Mouse (Mus musculus) cerebellum, postnatal 25 days (tissue): ENCODE measurements around the gene Cwc22.
A peak's percentile ranks its signal among the peaks of the same experiment; 100 is the strongest.

ENCODE experiments used
- DNase-seq, 2 experiments: peaks; one replicate each; pipeline ENCODE4 v3.0.0; 2021; ENCODE audit warnings: mixed read lengths in 2 of 2

Cwc22 gene

DNA sequence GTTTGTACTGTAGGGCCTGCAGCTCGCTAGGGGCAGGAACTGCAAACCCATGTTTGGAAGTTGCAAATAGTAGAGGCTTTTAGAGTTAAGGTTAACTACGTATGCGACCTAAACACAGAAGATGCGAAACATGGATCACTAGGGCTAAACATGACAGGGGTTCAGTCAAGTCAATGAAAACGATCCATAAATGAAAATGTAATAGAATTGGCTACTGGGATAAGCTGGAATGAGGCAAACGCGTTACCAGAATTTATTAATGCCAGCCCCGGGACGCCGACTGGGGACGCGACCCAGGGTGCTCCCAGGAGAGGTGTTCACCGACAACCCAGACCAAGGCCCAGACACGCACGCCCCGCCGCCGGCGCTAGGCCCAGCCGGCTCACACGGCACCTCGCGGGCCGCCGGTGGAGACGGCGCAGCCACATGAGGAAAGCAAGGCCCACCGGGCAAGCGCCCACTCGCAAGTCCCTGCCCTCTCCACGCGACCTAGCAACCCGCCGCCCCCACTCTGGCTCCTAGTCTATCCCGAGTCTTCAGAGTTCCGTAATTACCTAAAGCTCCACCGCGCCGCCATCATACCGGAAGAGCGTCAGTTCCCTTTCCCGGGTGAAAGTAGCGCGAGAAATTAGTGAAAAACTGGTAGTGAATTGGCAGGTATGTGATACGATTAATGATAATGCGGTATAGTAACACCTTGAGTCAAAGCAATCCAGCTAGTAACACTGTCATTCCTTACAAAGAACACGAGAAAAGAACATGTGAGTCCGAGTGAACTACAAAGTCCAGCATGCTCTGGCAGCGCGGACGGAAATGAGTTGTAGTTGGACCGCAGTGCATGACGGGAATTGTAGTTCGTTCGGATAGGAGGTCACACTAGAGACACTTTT lies at the start of gene Cwc22:
Gene Cwc22, minus strand, starts transcription at position 780 of the 890 bp plus-strand sequence.
- DNase-seq = peak; percentile 85 to 96

GRCm38 (mm10) chr2:77993727-77994401 lies 47.7 kb upstream of the Cwc22 start:
- DNase-seq = no peak

DNA sequence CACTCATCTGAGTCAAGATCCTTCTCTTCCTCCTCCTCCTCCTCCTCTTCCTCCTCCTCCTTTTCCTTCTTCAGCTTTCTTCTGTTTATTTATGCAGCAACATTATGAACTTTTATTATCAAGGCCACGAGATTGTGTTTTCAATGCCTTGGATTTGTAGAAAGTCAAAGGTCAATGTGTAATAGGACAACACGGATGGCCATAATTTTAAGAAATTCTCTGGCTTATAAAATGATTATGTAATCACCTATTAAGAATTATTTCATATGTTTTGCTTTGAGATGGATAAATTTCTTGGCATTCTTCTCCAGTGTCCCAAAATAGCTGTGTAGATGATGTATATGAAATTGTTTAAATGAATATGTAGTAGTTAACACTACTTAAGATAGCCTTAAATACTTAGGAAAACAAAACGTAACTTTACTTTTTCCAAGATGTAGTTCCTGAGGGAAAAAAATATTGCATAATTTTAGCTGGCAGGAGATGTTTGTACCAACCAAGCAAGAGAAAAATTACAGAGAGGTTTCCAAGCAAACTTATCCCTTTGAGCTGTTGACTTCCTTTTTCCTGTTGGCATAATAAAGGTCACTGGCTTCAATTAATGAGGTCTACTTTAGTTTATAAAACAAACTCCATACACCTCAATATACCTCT lies 46.9 kb upstream of the Cwc22 start:
- no peak for DNase-seq

DNA sequence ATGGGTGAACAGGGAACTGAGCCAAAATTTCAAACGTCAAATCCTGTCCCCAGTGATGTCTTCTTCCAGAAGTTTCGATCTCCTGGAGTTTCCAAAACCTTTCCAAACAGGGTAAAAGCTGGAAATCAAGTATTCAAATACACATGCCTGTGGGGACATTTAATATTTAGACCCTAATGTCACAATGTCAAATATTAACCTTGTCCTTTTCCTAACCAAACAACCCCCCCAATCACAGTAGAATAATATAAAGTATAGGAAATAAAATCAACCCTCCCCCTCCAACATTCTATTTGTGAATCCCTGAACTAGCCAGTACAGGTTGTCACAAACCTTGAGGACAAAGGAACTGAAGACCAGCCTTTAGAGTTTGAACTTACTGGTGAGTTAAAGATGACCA lies 44.6 kb upstream of the Cwc22 start:
- no peak for DNase-seq

GRCm38 (mm10) chr2:77990121-77990520 lies 43.9 kb upstream of the Cwc22 start:
- DNase-seq = no peak

- DNase-seq = no peak
Observed at GRCm38 (mm10) chr2:77989390-77989789, 43.2 kb upstream of the Cwc22 start.

GRCm38 (mm10) chr2:77985991-77986730 lies 40.0 kb upstream of the Cwc22 start:
- no peak for DNase-seq

- DNase-seq = no peak
Observed at GRCm38 (mm10) chr2:77984209-77984608, 38.0 kb upstream of the Cwc22 start.

- no peak for DNase-seq
Observed at GRCm38 (mm10) chr2:77981826-77982225, 35.7 kb upstream of the Cwc22 start.

- no peak for DNase-seq
Observed at GRCm38 (mm10) chr2:77980696-77981095, 34.5 kb upstream of the Cwc22 start.

DNA sequence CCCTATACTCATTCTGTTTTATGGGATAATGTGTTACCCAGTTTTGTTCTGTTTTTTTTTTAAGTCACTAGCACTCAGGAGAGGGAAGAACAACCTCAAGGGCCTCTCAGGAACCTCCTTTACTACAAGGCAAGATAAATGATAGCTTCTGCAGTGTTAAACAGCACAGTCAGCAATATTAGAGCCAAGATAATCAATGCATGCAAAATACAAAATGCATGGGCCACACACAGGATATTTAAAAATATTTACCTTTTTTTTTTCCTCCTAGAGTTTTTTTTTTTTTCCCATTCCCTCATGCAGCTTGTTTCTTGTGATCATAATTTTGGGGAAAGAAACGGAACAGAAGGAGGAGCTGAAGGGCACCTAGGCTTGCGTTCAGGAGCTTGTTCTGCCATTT lies 33.3 kb upstream of the Cwc22 start:
- no peak for DNase-seq

- DNase-seq = no peak
Observed at GRCm38 (mm10) chr2:77979081-77979480, 32.9 kb upstream of the Cwc22 start.

- no peak for DNase-seq
Observed at GRCm38 (mm10) chr2:77978256-77978655, 32.1 kb upstream of the Cwc22 start.

DNA sequence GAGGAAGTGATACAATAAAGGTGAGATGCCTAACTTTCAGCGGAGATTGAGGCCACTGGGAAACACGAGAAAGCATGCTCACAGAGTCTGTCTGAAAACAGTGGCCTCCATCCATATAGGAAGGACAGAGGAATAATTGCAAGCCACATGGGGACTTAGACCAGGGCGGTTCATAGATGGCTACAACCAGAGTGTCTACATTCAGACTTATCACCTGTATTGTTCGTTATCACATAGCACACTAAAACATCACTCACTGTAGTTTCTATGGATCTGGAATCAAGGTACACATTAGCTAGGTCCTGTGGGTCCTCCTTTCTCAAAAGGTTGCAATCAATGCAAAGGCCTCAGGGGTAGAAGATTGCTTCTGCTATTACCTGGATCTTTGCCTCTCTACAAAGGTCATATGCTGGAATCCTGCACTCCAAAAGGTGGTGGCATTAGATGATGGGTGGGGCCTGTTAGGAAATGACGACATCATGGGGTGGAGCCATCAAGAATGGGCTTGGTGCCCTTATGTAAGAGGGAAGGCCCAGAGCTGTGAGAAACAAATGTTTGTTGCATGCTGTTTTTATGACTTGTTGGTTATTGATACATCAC lies 30.2 kb upstream of the Cwc22 start:
- DNase-seq = no peak

GRCm38 (mm10) chr2:77975606-77976005 lies 29.4 kb upstream of the Cwc22 start:
- DNase-seq = no peak

GRCm38 (mm10) chr2:77974986-77975385 lies 28.8 kb upstream of the Cwc22 start:
- no peak for DNase-seq

DNA sequence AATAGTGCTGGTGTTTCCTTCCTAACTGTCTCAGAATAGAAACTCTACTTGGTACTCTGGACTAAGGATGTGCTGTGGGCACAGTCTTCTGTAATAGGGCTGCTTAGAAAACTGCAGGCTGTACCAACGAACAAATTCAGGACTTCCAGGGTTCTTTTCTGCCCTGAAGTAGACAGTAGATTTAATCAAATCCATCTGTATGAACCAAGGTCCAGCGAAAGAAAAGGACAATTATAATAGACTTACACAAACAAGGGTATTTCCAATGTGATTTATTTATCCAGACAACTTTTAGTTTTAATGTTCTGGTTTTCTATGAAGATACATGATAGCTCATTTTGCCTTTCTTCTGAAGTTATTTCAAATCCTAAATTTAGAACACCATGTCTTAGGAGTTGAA lies 28.2 kb upstream of the Cwc22 start:
- no peak for DNase-seq

DNA sequence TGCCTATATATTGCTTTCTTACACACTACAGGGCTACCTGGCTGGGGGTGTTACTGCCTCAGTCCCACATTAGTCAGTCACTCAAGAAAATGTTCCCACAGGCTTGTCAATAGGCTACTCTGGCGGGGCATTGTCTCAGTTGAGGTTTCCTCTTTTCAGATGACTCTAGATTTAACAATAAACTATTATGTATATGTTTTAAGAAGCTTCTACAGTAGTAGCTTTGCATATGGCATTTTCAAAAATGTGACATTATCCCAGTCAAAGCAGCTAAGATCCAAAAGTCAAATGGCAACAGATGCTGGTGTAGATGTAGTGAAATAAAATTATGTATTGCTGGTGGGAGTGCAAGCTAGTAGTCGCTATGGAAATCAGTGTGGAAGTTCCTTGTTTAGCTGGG lies 27.1 kb upstream of the Cwc22 start:
- no peak for DNase-seq

GRCm38 (mm10) chr2:77972541-77972940 lies 26.4 kb upstream of the Cwc22 start:
- no peak for DNase-seq

DNA sequence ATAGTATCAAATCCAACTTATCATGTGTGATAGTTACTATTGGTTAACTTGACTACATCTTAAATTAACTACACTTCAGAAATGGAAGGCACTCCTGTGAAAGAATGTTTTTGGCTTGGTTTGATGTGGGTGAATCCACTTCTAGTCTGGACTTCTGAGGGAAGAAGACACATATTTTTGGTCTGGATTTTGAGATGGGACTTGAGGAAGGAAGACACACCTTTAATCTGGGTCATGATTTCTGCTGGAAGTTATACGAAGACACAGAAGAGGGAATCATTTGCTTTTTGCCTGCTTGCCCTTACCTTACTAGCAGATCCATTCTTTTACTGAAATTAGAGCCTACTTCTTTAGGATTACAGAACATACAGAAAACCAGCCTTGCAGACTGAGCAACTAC lies 25.7 kb upstream of the Cwc22 start:
- no peak for DNase-seq

GRCm38 (mm10) chr2:77971361-77971760 lies 25.2 kb upstream of the Cwc22 start:
- no peak for DNase-seq

- no peak for DNase-seq
Observed at GRCm38 (mm10) chr2:77970556-77970955, 24.4 kb upstream of the Cwc22 start.

- no peak for DNase-seq
Observed at GRCm38 (mm10) chr2:77969956-77970355, 23.8 kb upstream of the Cwc22 start.
